Mouse (Mus musculus): ENCODE measurements around the gene Rab5c.

Gene Rab5c

GRCm38 (mm10) chr11:100738066-100738604 is at the start of gene Rab5c:
Gene Rab5c, minus strand, starts transcription at chr11:100738215.
- peak; percentile 96 to 98 for DNase-seq

- no peak for DNase-seq
Measured at GRCm38 (mm10) chr11:100785774-100786173, 47.8 kb upstream of the Rab5c start.

GRCm38 (mm10) chr11:100784286-100784685 is 46.3 kb upstream of the Rab5c start:
- DNase-seq, result no peak

- no peak for DNase-seq
Measured at GRCm38 (mm10) chr11:100782568-100782967, 44.6 kb upstream of the Rab5c start.

GRCm38 (mm10) chr11:100781763-100782475 is 43.9 kb upstream of the Rab5c start:
- DNase-seq, result no peak

GRCm38 (mm10) chr11:100780247-100780646 is 42.2 kb upstream of the Rab5c start:
- no peak for DNase-seq

GRCm38 (mm10) chr11:100778069-100778468 is 40.1 kb upstream of the Rab5c start:
- no peak for DNase-seq

GRCm38 (mm10) chr11:100775921-100776320 is 37.9 kb upstream of the Rab5c start:
- DNase-seq, result peak; percentile 72 to 76

- peak; percentile 57 to 61 for DNase-seq
Measured at GRCm38 (mm10) chr11:100774261-100774660, 36.2 kb upstream of the Rab5c start.

- peak; percentile 87 to 90 for DNase-seq
Measured at GRCm38 (mm10) chr11:100770646-100771408, 32.8 kb upstream of the Rab5c start, which contains the start of gene Ghdc. Gene Ghdc, minus strand, starts transcription at chr11:100770957.

- no peak for DNase-seq
Measured at GRCm38 (mm10) chr11:100769980-100770379, 32.0 kb upstream of the Rab5c start.

- no peak for DNase-seq
Measured at GRCm38 (mm10) chr11:100767871-100768270, 29.9 kb upstream of the Rab5c start.

GRCm38 (mm10) chr11:100766726-100767125 is 28.7 kb upstream of the Rab5c start:
- no peak for DNase-seq

GRCm38 (mm10) chr11:100762831-100763230 is 24.8 kb upstream of the Rab5c start, which contains the start of gene Hcrt:
Gene Hcrt, minus strand, starts transcription at chr11:100762931.
- DNase-seq, result no peak

- peak; percentile 89 to 91 for DNase-seq
Measured at GRCm38 (mm10) chr11:100761547-100762045, 23.6 kb upstream of the Rab5c start.

- peak; percentile 91 to 93 for DNase-seq
Measured at GRCm38 (mm10) chr11:100759611-100760233, 21.7 kb upstream of the Rab5c start, which contains the start of gene Kcnh4. Gene Kcnh4, minus strand, starts transcription at chr11:100759942.

- peak; percentile 65 to 66 for DNase-seq
Measured at GRCm38 (mm10) chr11:100758707-100759610, 20.9 kb upstream of the Rab5c start.

GRCm38 (mm10) chr11:100757566-100757965 is 19.6 kb upstream of the Rab5c start:
- DNase-seq, result peak; percentile 50 to 60

- DNase-seq, result no peak
Measured at GRCm38 (mm10) chr11:100756476-100756875, 18.5 kb upstream of the Rab5c start.

GRCm38 (mm10) chr11:100754693-100755057 is 16.7 kb upstream of the Rab5c start:
- no peak for DNase-seq

- no peak for DNase-seq
Measured at GRCm38 (mm10) chr11:100754021-100754692, 16.1 kb upstream of the Rab5c start.
